Mouse (Mus musculus): Measurements from ENCODE around the gene Dtd2. TPM values are rescaled to one million over a fixed set of nuclear protein-coding genes. Genes with fewer than 3 reads are reported as not detected.
A peak's percentile ranks its signal among the peaks of the same experiment; 100 is the strongest.

Dtd2 gene
- polyA plus RNA-seq, 1 experiment from 2014 or later: 24.1 TPM

GRCm38 (mm10) chr12:52014044-52014443, 7.7 kb upstream of the Dtd2 start:
- no peaks in the 10 kb centered on the region; the same call in 1 of the 2 replicates for H3K9me3 ChIP-seq (ENCODE audit: control insufficient read depth, low read length)
- no peaks in the 10 kb centered on the region for H3K27me3 ChIP-seq (ENCODE audit: control insufficient read depth, insufficient read depth, low read length)
- no peak overlapping the region for H3K27ac ChIP-seq (ENCODE audit: low read depth, low read length)
- ATAC-seq (ENCODE audit: low FRiP score) (no peak), DNase-seq (ENCODE audit: low spot score, missing footprints) (no peak)
- H3K9ac ChIP-seq (ENCODE audit: low read length): no peak overlapping the region
- H3K4me3 ChIP-seq (ENCODE audit: low read depth, low read length): no peak overlapping the region
- WGBS: 87% methylated on average over 11 of the region's 11 CpGs
- H3K4me1 ChIP-seq (ENCODE audit: control insufficient read depth, insufficient read depth, low read length): no peaks in the 10 kb centered on the region
- no peaks in the 10 kb centered on the region for H3K36me3 ChIP-seq (ENCODE audit: control insufficient read depth, insufficient read depth, low read length)
- no peak overlapping the region for H3K4me2 ChIP-seq

GRCm38 (mm10) chr12:52013274-52013673, 7.0 kb upstream of the Dtd2 start:
- WGBS: 67% methylated on average over 9 of the region's 9 CpGs
- Histone ChIP-seq H3K4me3 (ENCODE audit: low read depth, low read length) (no peak overlapping the region), H3K4me1 (ENCODE audit: control insufficient read depth, insufficient read depth, low read length) (no peaks in the 10 kb centered on the region), H3K27me3 (ENCODE audit: control insufficient read depth, insufficient read depth, low read length) (no peaks in the 10 kb centered on the region), H3K9me3 (ENCODE audit: control insufficient read depth, low read length) (no peaks in the 10 kb centered on the region; the same call in 1 of the 2 replicates), H3K4me2 (no peak overlapping the region), H3K27ac (ENCODE audit: low read depth, low read length) (no peak overlapping the region), H3K36me3 (ENCODE audit: control insufficient read depth, insufficient read depth, low read length) (no peaks in the 10 kb centered on the region), H3K9ac (ENCODE audit: low read length) (no peak overlapping the region)
- DNase-seq (ENCODE audit: low spot score, missing footprints) (peak; percentile 79), ATAC-seq (ENCODE audit: low FRiP score) (no peak)

DNA sequence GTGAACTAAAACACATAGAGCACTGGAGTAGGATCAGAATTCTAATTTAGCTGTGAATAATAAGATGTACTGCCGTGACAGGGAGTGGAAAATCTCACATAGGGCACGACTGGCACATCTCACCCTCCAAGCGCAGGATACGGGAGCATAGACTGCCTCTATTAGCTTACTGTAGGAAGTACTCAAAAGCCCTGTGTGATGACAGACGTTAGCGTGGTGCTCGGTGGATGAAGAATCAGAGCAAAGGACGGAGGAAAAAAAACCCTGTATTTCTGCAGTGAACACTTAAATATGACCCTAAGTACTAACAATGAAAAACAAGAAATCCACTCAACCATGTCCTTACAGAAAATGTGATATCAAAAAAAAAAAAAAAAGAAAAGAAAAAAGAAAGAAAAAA, 5.9 kb upstream of the Dtd2 start:
- no peak overlapping the region for H3K9ac ChIP-seq (ENCODE audit: low read length)
- DNase-seq (ENCODE audit: low spot score, missing footprints) (peak; percentile 69), ATAC-seq (ENCODE audit: low FRiP score) (no peak)
- H3K27me3 ChIP-seq (ENCODE audit: control insufficient read depth, insufficient read depth, low read length): no peaks in the 10 kb centered on the region
- H3K4me2 ChIP-seq: no peak overlapping the region
- no peak overlapping the region for H3K4me3 ChIP-seq (ENCODE audit: low read depth, low read length)
- no peaks in the 10 kb centered on the region for H3K36me3 ChIP-seq (ENCODE audit: control insufficient read depth, insufficient read depth, low read length)
- WGBS: 87% methylated on average over 8 of the region's 8 CpGs
- H3K27ac ChIP-seq (ENCODE audit: low read depth, low read length): no peak overlapping the region
- no peaks in the 10 kb centered on the region for H3K4me1 ChIP-seq (ENCODE audit: control insufficient read depth, insufficient read depth, low read length)
- no peaks in the 10 kb centered on the region; the same call in 1 of the 2 replicates for H3K9me3 ChIP-seq (ENCODE audit: control insufficient read depth, low read length)

DNA sequence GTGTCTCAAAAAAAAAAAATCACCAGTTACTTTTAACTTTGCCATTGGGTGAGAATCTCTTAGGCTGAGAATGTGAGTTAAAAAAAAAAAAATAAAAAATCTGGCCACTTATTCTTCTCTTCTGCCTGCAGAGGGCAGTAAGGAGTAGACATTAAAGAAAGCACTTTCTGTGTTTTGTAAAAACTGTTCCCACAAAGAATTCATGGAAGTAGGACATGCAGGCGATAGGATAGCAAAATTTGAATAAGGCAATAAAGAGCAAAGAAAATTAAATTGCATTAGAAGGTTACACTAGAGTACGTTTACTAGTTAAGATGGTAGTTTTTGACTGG, 4.3 kb upstream of the Dtd2 start:
- WGBS: 61% methylated on average over 2 of the region's 2 CpGs
- Histone ChIP-seq H3K4me1 (ENCODE audit: control insufficient read depth, insufficient read depth, low read length) (no peaks in the 10 kb centered on the region), H3K9ac (ENCODE audit: low read length) (no peak overlapping the region), H3K4me3 (ENCODE audit: low read depth, low read length) (peak overlapping the region; percentile 2; the same call in 1 of the 2 replicates), H3K4me2 (peak overlapping the region; percentile 29; the same call in 1 of the 2 replicates), H3K9me3 (ENCODE audit: control insufficient read depth, low read length) (no peaks in the 10 kb centered on the region), H3K27ac (ENCODE audit: low read depth, low read length) (peak overlapping the region; percentile 59; the same call in 1 of the 2 replicates), H3K36me3 (ENCODE audit: control insufficient read depth, insufficient read depth, low read length) (no peaks in the 10 kb centered on the region), H3K27me3 (ENCODE audit: control insufficient read depth, insufficient read depth, low read length) (no peaks in the 10 kb centered on the region)
- peak; percentile 89 for DNase-seq (ENCODE audit: low spot score, missing footprints)
- ATAC-seq (ENCODE audit: low FRiP score): no peak

GRCm38 (mm10) chr12:52009928-52010629, 3.8 kb upstream of the Dtd2 start:
- WGBS: 39% methylated on average over 15 of the region's 15 CpGs
- H3K4me3 ChIP-seq (ENCODE audit: low read depth, low read length): peak overlapping the region; percentile 2; the same call in 1 of the 2 replicates
- H3K27me3 ChIP-seq (ENCODE audit: control insufficient read depth, insufficient read depth, low read length): no peaks in the 10 kb centered on the region
- H3K9me3 ChIP-seq (ENCODE audit: control insufficient read depth, low read length): no peaks in the 10 kb centered on the region
- H3K9ac ChIP-seq (ENCODE audit: low read length): no peak overlapping the region
- DNase-seq (ENCODE audit: low spot score, missing footprints): peak; percentile 86
- ATAC-seq (ENCODE audit: low FRiP score): peak; percentile 68
- H3K36me3 ChIP-seq (ENCODE audit: control insufficient read depth, insufficient read depth, low read length): no peaks in the 10 kb centered on the region
- peak overlapping the region; percentile 29 for H3K4me2 ChIP-seq
- no peaks in the 10 kb centered on the region for H3K4me1 ChIP-seq (ENCODE audit: control insufficient read depth, insufficient read depth, low read length)
- H3K27ac ChIP-seq (ENCODE audit: low read depth, low read length): peak overlapping the region; percentile 59; the same call in 1 of the 2 replicates

DNA sequence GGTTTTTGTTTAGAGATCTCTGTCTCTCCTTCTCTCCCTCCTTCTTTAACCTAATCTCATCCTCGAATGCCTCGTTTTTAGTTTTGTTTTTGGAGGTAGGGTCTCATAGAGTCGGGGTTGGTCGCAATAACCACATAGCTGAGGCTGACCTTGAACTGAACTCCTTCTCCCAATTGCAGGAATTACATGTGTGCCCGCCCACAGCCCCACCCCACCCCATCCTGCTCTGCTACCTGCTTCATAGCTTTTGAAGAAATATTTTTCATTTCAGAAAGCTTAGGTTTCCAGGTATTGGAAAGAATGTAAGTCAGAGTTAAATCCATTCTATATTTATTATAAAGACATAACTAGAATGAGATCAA, 313 bp upstream of the Dtd2 start:
- H3K36me3 ChIP-seq (ENCODE audit: control insufficient read depth, insufficient read depth, low read length): no peaks in the 10 kb centered on the region
- peak overlapping the region; percentile 72 for H3K4me3 ChIP-seq (ENCODE audit: low read depth, low read length)
- WGBS: 46% methylated on average over 5 of the region's 5 CpGs
- H3K9me3 ChIP-seq (ENCODE audit: control insufficient read depth, low read length): no peaks in the 10 kb centered on the region
- H3K4me2 ChIP-seq: peak overlapping the region; percentile 69; the same call in 1 of the 2 replicates
- no peak overlapping the region for H3K27ac ChIP-seq (ENCODE audit: low read depth, low read length)
- no peaks in the 10 kb centered on the region for H3K4me1 ChIP-seq (ENCODE audit: control insufficient read depth, insufficient read depth, low read length)
- H3K27me3 ChIP-seq (ENCODE audit: control insufficient read depth, insufficient read depth, low read length): no peaks in the 10 kb centered on the region
- ATAC-seq (ENCODE audit: low FRiP score) (peak; percentile 38), DNase-seq (ENCODE audit: low spot score, missing footprints) (no peak)
- H3K9ac ChIP-seq (ENCODE audit: low read length): no peak overlapping the region; the same call in 1 of the 2 replicates

DNA sequence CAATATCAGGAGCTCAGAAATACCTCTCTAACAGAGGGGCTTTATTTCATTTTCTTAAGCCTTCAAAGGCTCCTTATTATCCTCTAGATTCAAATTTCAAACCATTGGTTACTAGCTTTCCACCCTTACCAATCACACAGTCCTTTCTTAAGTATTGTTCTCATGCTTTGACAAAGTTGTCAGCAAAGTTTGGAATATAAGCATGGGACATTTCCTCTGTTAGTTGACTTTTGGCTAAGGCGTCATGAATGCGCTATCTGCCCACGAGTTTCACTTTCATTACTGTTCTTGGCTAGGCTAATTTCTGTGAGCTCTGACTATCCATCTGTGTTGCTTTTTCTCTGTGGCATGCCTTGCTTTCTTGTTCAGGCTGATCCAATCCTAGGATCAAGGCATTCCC, 3.6 kb downstream of the Dtd2 start:
- no peak for ATAC-seq (ENCODE audit: low FRiP score)
- Histone ChIP-seq H3K9ac (ENCODE audit: low read length) (no peak overlapping the region), H3K4me3 (ENCODE audit: low read depth, low read length) (no peak overlapping the region), H3K4me1 (ENCODE audit: control insufficient read depth, insufficient read depth, low read length) (no peaks in the 10 kb centered on the region), H3K9me3 (ENCODE audit: control insufficient read depth, low read length) (no peaks in the 10 kb centered on the region), H3K36me3 (ENCODE audit: control insufficient read depth, insufficient read depth, low read length) (no peaks in the 10 kb centered on the region), H3K4me2 (no peak overlapping the region), H3K27me3 (ENCODE audit: control insufficient read depth, insufficient read depth, low read length) (no peaks in the 10 kb centered on the region), H3K27ac (ENCODE audit: low read depth, low read length) (no peak overlapping the region)
- DNase-seq (ENCODE audit: low spot score, missing footprints): peak; percentile 56
- WGBS: 95% methylated on average over 3 of the region's 3 CpGs

DNA sequence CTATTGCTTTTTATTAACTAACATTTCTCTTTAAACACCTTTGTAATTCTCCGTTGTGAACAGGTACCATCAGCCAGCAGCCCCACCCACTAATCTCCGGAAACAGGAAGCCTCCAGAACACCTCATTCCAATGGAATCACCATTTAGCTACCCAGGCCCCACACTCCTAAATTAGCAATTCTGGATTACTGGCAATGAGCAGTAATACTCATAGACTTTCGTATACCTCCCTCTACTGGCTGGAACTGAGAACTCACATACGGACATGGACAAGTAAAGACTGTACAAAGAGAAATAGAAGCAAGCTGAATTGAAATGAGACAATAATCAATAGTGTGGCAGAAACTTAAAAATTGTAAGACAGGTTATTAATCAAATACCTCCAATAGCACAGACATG, 4.8 kb downstream of the Dtd2 start:
- no peak overlapping the region for H3K4me3 ChIP-seq (ENCODE audit: low read depth, low read length)
- H3K4me1 ChIP-seq (ENCODE audit: control insufficient read depth, insufficient read depth, low read length): no peaks in the 10 kb centered on the region
- no peak overlapping the region for H3K27ac ChIP-seq (ENCODE audit: low read depth, low read length)
- 46% methylated on average over 4 of the region's 4 CpGs for whole genome bisulfite sequencing
- DNase-seq (ENCODE audit: low spot score, missing footprints) (peak; percentile 85), ATAC-seq (ENCODE audit: low FRiP score) (peak; percentile 55; the same call in 1 of the 2 replicates)
- H3K36me3 ChIP-seq (ENCODE audit: control insufficient read depth, insufficient read depth, low read length): no peaks in the 10 kb centered on the region
- no peak overlapping the region for H3K9ac ChIP-seq (ENCODE audit: low read length)
- H3K9me3 ChIP-seq (ENCODE audit: control insufficient read depth, low read length): no peaks in the 10 kb centered on the region
- H3K4me2 ChIP-seq: no peak overlapping the region
- no peaks in the 10 kb centered on the region for H3K27me3 ChIP-seq (ENCODE audit: control insufficient read depth, insufficient read depth, low read length)

- 92% methylated on average over 9 of the region's 9 CpGs for WGBS
- no peaks in the 10 kb centered on the region for H3K27me3 ChIP-seq (ENCODE audit: control insufficient read depth, insufficient read depth, low read length)
- DNase-seq (ENCODE audit: low spot score, missing footprints) (peak; percentile 77), ATAC-seq (ENCODE audit: low FRiP score) (no peak)
- no peak overlapping the region for H3K4me2 ChIP-seq
- H3K4me3 ChIP-seq (ENCODE audit: low read depth, low read length): no peak overlapping the region
- H3K27ac ChIP-seq (ENCODE audit: low read depth, low read length): no peak overlapping the region
- H3K4me1 ChIP-seq (ENCODE audit: control insufficient read depth, insufficient read depth, low read length): no peaks in the 10 kb centered on the region
- H3K9me3 ChIP-seq (ENCODE audit: control insufficient read depth, low read length): no peaks in the 10 kb centered on the region
- no peaks in the 10 kb centered on the region for H3K36me3 ChIP-seq (ENCODE audit: control insufficient read depth, insufficient read depth, low read length)
- H3K9ac ChIP-seq (ENCODE audit: low read length): no peak overlapping the region
Observed at GRCm38 (mm10) chr12:51998366-51998932, 7.9 kb downstream of the Dtd2 start.

All from midbrain, embryonic 11.5 days (tissue).